24 mouse cellular contexts compared by ENCODE assay signal in genomic region chr19:55762187-55762586, GRCm38 (mm10). TPM values are rescaled to one million over a fixed set of nuclear protein-coding genes. Genes with fewer than 3 reads are reported as not detected.
DNase-seq lines count a peak whose midpoint lies in the region; ATAC-seq and TF ChIP-seq lines count a peak whose summit lies in the region.
"Had no signal": no experiment of that assay in that cellular context is flagged by ENCODE, and none has a peak within 500 bp of the region (broad histone marks: within the 10 kb centered on the region; RNA-seq: fewer than 3 reads in every experiment).

No protein-coding gene starts in this region.

- peaks cover 2% of the 10 kb centered on the region; the same call in 1 of the 2 replicates for H3K9me3 ChIP-seq in kidney, embryonic 16.5 days (ENCODE audit: low read length)
- H3K9me3 ChIP-seq: embryonic facial prominence, embryonic 10.5 days; embryonic facial prominence, embryonic 12.5 days; forebrain, embryonic 13.5 days; G1E had no signal

- H3K36me3 ChIP-seq in kidney, embryonic 16.5 days (ENCODE audit: insufficient read depth, low read length): peaks cover 7% of the 10 kb centered on the region
- H3K36me3 ChIP-seq in small intestine, adult 2 months (ENCODE audit: control insufficient read depth, insufficient read depth, low read length): peaks cover 10% of the 10 kb centered on the region
- H3K36me3 ChIP-seq: G1E had no signal

- H3K27ac ChIP-seq in gastrocnemius, adult 2 months: peak overlapping the region; percentile 28
- H3K27ac ChIP-seq in kidney, embryonic 16.5 days (ENCODE audit: low read length): no peak overlapping the region
- H3K27ac ChIP-seq in small intestine, adult 2 months (ENCODE audit: insufficient read depth, low read depth, low read length): 0 out of 2 replicates have a peak overlapping the region, but pooled peaks have one; percentile 6
- H3K27ac ChIP-seq: embryonic facial prominence, embryonic 10.5 days; embryonic facial prominence, embryonic 12.5 days; forebrain, embryonic 13.5 days had no signal

- H3K9ac ChIP-seq in kidney, embryonic 16.5 days (replicated peaks; ENCODE audit: low read length): no peak overlapping the region
- H3K9ac ChIP-seq: embryonic facial prominence, embryonic 12.5 days; forebrain, embryonic 13.5 days had no signal

- DNase-seq in gastrocnemius, adult 2 months: no peak
- no peak for DNase-seq in gastrocnemius, postnatal 25 days
- DNase-seq in kidney, adult 8-10 months: peak; percentile 23 to 33
- DNase-seq in kidney, postnatal 14 days: no peak
- peak; percentile 46 to 56 for DNase-seq in kidney, postnatal 36 days
- DNase-seq: adrenal gland, adult 8-10 months; adrenal gland, postnatal 14 days; adrenal gland, postnatal 36 days; B cell, adult 2 months; cerebellum, adult 11-12 months; cerebellum, adult 2 months; cerebellum, adult 9-10 months; cerebellum, postnatal 10 days; cerebellum, postnatal 25 days had no signal

- intact Hi-C loops in gastrocnemius, adult 2 months (cut with DNase I): no loop called here

- ATAC-seq in kidney, embryonic 16.5 days (ENCODE audit: low FRiP score, low TSS enrichment): no peak
- ATAC-seq: activated CD4-positive, CD25-positive, alpha-beta regulatory T cell, adult 4 months; CD4-positive, CD25-positive, alpha-beta regulatory T cell, adult 4 months; forebrain, embryonic 13.5 days; Patski had no signal

- no peaks in the 10 kb centered on the region for H3K27me3 ChIP-seq in kidney, embryonic 16.5 days (ENCODE audit: insufficient read depth, low read length)
- no peaks in the 10 kb centered on the region for H3K27me3 ChIP-seq in small intestine, adult 2 months (ENCODE audit: control insufficient read depth, insufficient read depth, low read length)
- H3K27me3 ChIP-seq: embryonic facial prominence, embryonic 12.5 days; forebrain, embryonic 13.5 days; Patski had no signal

- TF ChIP-seq POLR2A in small intestine, adult 2 months (IDR thresholded peaks at IDR 0.05; ENCODE audit: low read depth, low read length): no peak

- peaks cover 44% of the 10 kb centered on the region for H3K4me1 ChIP-seq in kidney, embryonic 16.5 days (ENCODE audit: insufficient read depth, low read length)
- H3K4me1 ChIP-seq in small intestine, adult 2 months (ENCODE audit: control insufficient read depth, insufficient read depth, insufficient read length, low read length): peaks cover 25% of the 10 kb centered on the region

- 95% methylated on average over 3 of the region's 3 CpGs for WGBS in kidney, embryonic 16.5 days
- 87% methylated on average over 3 of the region's 3 CpGs for WGBS in small intestine, adult 2 months

- no peak for TF ChIP-seq CTCF in gastrocnemius, adult 2 months (IDR thresholded peaks at IDR 0.05)
- TF ChIP-seq CTCF in small intestine, adult 2 months (IDR thresholded peaks at IDR 0.05; ENCODE audit: extremely low read depth, insufficient read length, insufficient replicate concordance, low read depth, low read length): no peak

- H3K4me2 ChIP-seq in kidney, embryonic 16.5 days (replicated peaks; ENCODE audit: low read depth, low read length): no peak overlapping the region
- H3K4me2 ChIP-seq: embryonic facial prominence, embryonic 12.5 days; forebrain, embryonic 13.5 days had no signal

- no peak overlapping the region for H3K4me3 ChIP-seq in gastrocnemius, adult 2 months
- H3K4me3 ChIP-seq in kidney, embryonic 16.5 days (ENCODE audit: low read length): no peak overlapping the region
- H3K4me3 ChIP-seq in small intestine, adult 2 months (ENCODE audit: low read depth, low read length): no peak overlapping the region
- H3K4me3 ChIP-seq: embryonic facial prominence, embryonic 10.5 days; embryonic facial prominence, embryonic 12.5 days; forebrain, embryonic 13.5 days had no signal

RNA-seq across cellular contexts. Expression of gene Tcf7l2, which starts 20.6 kb away (rescaled TPM):
- 10 to 100 TPM; 10.3 to 11.0 TPM for total RNA-seq in gastrocnemius, adult 2 months (2021)
- 1 to 10 TPM; 7.8 to 8.8 TPM for total RNA-seq in gastrocnemius, postnatal 25 days (2021)
- 50.1 and 68.9 TPM in 2 replicates for polyA plus RNA-seq in kidney, embryonic 16.5 days (2015; fragmentation: Nextera tagmentation; extraction: Ambion mirVana)
- 19.4 and 45.3 TPM in 2 replicates for polyA plus RNA-seq in small intestine, adult 2 months (2012; rRNA removed)
- total RNA-seq: CH12.LX had no signal

Comparison
In these comparisons a context has a peak if more than half of its experiments do, and no peak if none do; other contexts are left out.
1. DNase-seq: peak in kidney, adult 8-10 months (2 of 2) and kidney, postnatal 36 days (2 of 2); none in gastrocnemius, adult 2 months (single experiment), gastrocnemius, postnatal 25 days (single experiment) and kidney, postnatal 14 days (single experiment).